Mouse (Mus musculus): Measurements from ENCODE around the gene Tet2.
"Not testable (repeated sequence)": the region's sequence is repeated elsewhere in the genome, so short reads cannot be mapped to it uniquely, and the experiment has no call there.

Gene Tet2

GRCm38 (mm10) chr3:133544551-133545303 is at the start of gene Tet2:
Tet2 (minus strand) TSS chr3:133545139.
- ChIA-PET POLR2A (interaction anchor here (0.5 to 4.4 kb wide), 10 partner anchors 9 to 241 kb away, joined by 3 to 41 read pairs (median 5); no protein-coding TSS in a partner anchor), CTCF (no interaction called here)

- POLR2A ChIA-PET, CTCF ChIA-PET: not testable (repeated sequence)
Observed at GRCm38 (mm10) chr3:133592995-133593394, 48.1 kb upstream of the Tet2 start.

GRCm38 (mm10) chr3:133590506-133591152 is 45.7 kb upstream of the Tet2 start:
- ChIA-PET CTCF (no interaction called here), POLR2A (interaction anchor here in 1 of 4 experiments (1.0 to 1.4 kb wide), 2 partner anchors 10 to 230 kb away, joined by 3 read pairs; no protein-coding TSS in a partner anchor)

- CTCF ChIA-PET: no interaction called here
- POLR2A ChIA-PET: no interaction called here
Observed at GRCm38 (mm10) chr3:133585010-133585409, 40.1 kb upstream of the Tet2 start.

- CTCF ChIA-PET: no interaction called here
- POLR2A ChIA-PET: no interaction called here
Observed at GRCm38 (mm10) chr3:133583411-133584025, 38.6 kb upstream of the Tet2 start.

GRCm38 (mm10) chr3:133582969-133583368 is 38.0 kb upstream of the Tet2 start:
- POLR2A ChIA-PET: no interaction called here
- CTCF ChIA-PET: no interaction called here

- CTCF ChIA-PET: no interaction called here
- POLR2A ChIA-PET: no interaction called here
Observed at GRCm38 (mm10) chr3:133582096-133582495, 37.2 kb upstream of the Tet2 start.

GRCm38 (mm10) chr3:133581541-133581940 is 36.6 kb upstream of the Tet2 start:
- ChIA-PET CTCF (no interaction called here), POLR2A (no interaction called here)

GRCm38 (mm10) chr3:133579671-133580070 is 34.7 kb upstream of the Tet2 start:
- POLR2A ChIA-PET: no interaction called here
- CTCF ChIA-PET: interaction anchor here in 1 of 4 experiments (0.6 kb wide), 1 partner anchor 878 kb away, joined by 3 read pairs; no protein-coding TSS in a partner anchor

- POLR2A ChIA-PET: no interaction called here
- CTCF ChIA-PET: interaction anchor here in 1 of 4 experiments (0.6 kb wide), 1 partner anchor 877 kb away, joined by 3 read pairs; no protein-coding TSS in a partner anchor
Observed at GRCm38 (mm10) chr3:133579140-133579539, 34.2 kb upstream of the Tet2 start.

- POLR2A ChIA-PET: no interaction called here
Observed at GRCm38 (mm10) chr3:133574969-133575368, 30.0 kb upstream of the Tet2 start.

GRCm38 (mm10) chr3:133571961-133572360 is 27.0 kb upstream of the Tet2 start:
- CTCF ChIA-PET: interaction anchor here in 2 of 4 experiments (0.7 to 1.0 kb wide), 2 partner anchors 20 to 243 kb away, joined by 3 read pairs; no protein-coding TSS in a partner anchor
- POLR2A ChIA-PET: interaction anchor here in 2 of 4 experiments (0.6 kb wide), 2 partner anchors 72 to 118 kb away, joined by 3 read pairs; no protein-coding TSS in a partner anchor

More at GRCm38 (mm10) chr3:133574969-133575368, 30.0 kb upstream of the Tet2 start:
- CTCF ChIA-PET: no interaction called here

GRCm38 (mm10) chr3:133563503-133564205 is 18.7 kb upstream of the Tet2 start:
- ChIA-PET POLR2A (interaction anchor here in 1 of 4 experiments (1.3 kb wide), 1 partner anchor 31 kb away, joined by 3 read pairs; no protein-coding TSS in a partner anchor), CTCF (interaction anchor here in 1 of 4 experiments (0.6 kb wide), 1 partner anchor 43 kb away, joined by 4 read pairs; no protein-coding TSS in a partner anchor)

GRCm38 (mm10) chr3:133559413-133560114 is 14.6 kb upstream of the Tet2 start:
- CTCF ChIA-PET: no interaction called here
- POLR2A ChIA-PET: interaction anchor here in 2 of 4 experiments (0.6 to 1.0 kb wide), 4 partner anchors 167 to 1986 kb away, joined by 3 to 9 read pairs (median 4); partner anchors contain the start of gene Ppa2 (in 1 of the 2)

- ChIA-PET POLR2A (interaction anchor here in 1 of 4 experiments (0.9 kb wide), 1 partner anchor 21 kb away, joined by 3 read pairs; no protein-coding TSS in a partner anchor), CTCF (interaction anchor here in 2 of 4 experiments (0.7 kb wide), 2 partner anchors 43 to 152 kb away, joined by 3 read pairs; no protein-coding TSS in a partner anchor)
Observed at GRCm38 (mm10) chr3:133557602-133558001, 12.7 kb upstream of the Tet2 start.

- POLR2A ChIA-PET: interaction anchor here in 1 of 4 experiments (0.9 kb wide), 1 partner anchor 21 kb away, joined by 3 read pairs; no protein-coding TSS in a partner anchor
- CTCF ChIA-PET: interaction anchor here in 1 of 4 experiments (0.7 kb wide), 1 partner anchor 43 kb away, joined by 3 read pairs; no protein-coding TSS in a partner anchor
Observed at GRCm38 (mm10) chr3:133557154-133557553, 12.2 kb upstream of the Tet2 start.

- ChIA-PET POLR2A (interaction anchor here in 1 of 4 experiments (0.6 kb wide), 1 partner anchor 66 kb away, joined by 3 read pairs; no protein-coding TSS in a partner anchor), CTCF (interaction anchor here in 1 of 4 experiments (0.5 kb wide), 1 partner anchor 217 kb away, joined by 3 read pairs; no protein-coding TSS in a partner anchor)
Observed at GRCm38 (mm10) chr3:133555378-133555777, 10.4 kb upstream of the Tet2 start.

GRCm38 (mm10) chr3:133554552-133555067 is 9.7 kb upstream of the Tet2 start:
- ChIA-PET CTCF (no interaction called here), POLR2A (interaction anchor here in 1 of 4 experiments (0.6 kb wide), 1 partner anchor 402 kb away, joined by 3 read pairs; no protein-coding TSS in a partner anchor)

Data from embryonic stem cell, embryonic (primary cell).